In genomic region chr7:130865613-130866591, GRCm38 (mm10) we compare ENCODE assay signal across 8 mouse cellular contexts. TPM values are rescaled to one million over a fixed set of nuclear protein-coding genes. Genes with fewer than 3 reads are reported as not detected.
DNase-seq lines count a peak whose midpoint lies in the region; ATAC-seq lines count a peak whose summit lies in the region.

Gene Plekha1 (plus strand): TSS chr7:130865756.

- peak; percentile 96 for ATAC-seq in inflammation-experienced regulatory T-cells, adult 6 months

- DNase-seq in adrenal gland, adult (ENCODE audit: inconsistent age in 2 of 2, low spot score in 1 of 2), result peak; percentile 99
- peak; percentile 96 for DNase-seq in embryo, embryonic 10 days (ENCODE audit: low spot score)
- DNase-seq in gastrocnemius, postnatal 25 days, result peak; percentile 98
- DNase-seq in left cerebral cortex, adult 9 months (ENCODE audit: low spot score in 2 of 2), result peak; percentile 98 to 99
- peak; percentile 99 for DNase-seq in right cerebral cortex, adult 2 months (ENCODE audit: low spot score in 2 of 2)
- DNase-seq in urinary bladder, postnatal 10 days (ENCODE audit: low spot score), result peak; percentile 82

- no peaks in the 10 kb centered on the region for H3K9me3 ChIP-seq in megakaryocyte, embryonic 14.5 days

- peaks cover 15% of the 10 kb centered on the region for H3K4me1 ChIP-seq in megakaryocyte, embryonic 14.5 days

- H3K36me3 ChIP-seq in megakaryocyte, embryonic 14.5 days (replicated peaks; ENCODE audit: low read length), result no peaks in the 10 kb centered on the region

- H3K4me3 ChIP-seq in megakaryocyte, embryonic 14.5 days (replicated peaks), result peak within 1 kb of the TSS; percentile 94

- peaks cover 59% of the 10 kb centered on the region for H3K27me3 ChIP-seq in megakaryocyte, embryonic 14.5 days (replicated peaks)

RNA-seq across cellular contexts. Expression of gene Plekha1, which starts in this region (rescaled TPM):
- 10 to 100 TPM; 22.8 to 23.2 TPM for total RNA-seq in gastrocnemius, postnatal 25 days (2021)
- 10 to 100 TPM; 13.8 to 36.3 (median 27.6) TPM for polyA plus RNA-seq in inflammation-experienced regulatory T-cells, adult 6 months (2017; shearing (Covaris generic))
- polyA plus RNA-seq in megakaryocyte, embryonic 14.5 days (2012; ENCODE audit: insufficient read depth, low replicate concordance), result 0.56 and 2.1 TPM in 2 replicates

Comparison
In these comparisons a context has a peak if more than half of its experiments do, and no peak if none do; other contexts are left out.
1. Peak in every context shown above with its lines: DNase-seq, ATAC-seq and H3K4me3 ChIP-seq.